Mouse (Mus musculus) embryonic facial prominence, embryonic 11.5 days (tissue): ENCODE results near the gene Snd1. TPM values are rescaled to one million over a fixed set of nuclear protein-coding genes. Genes with fewer than 3 reads are reported as not detected.

Experiments used
- ATAC-seq: fragments of 200-750 bp; cut with Nextera tagmentation; replicated peaks from 2 replicates; pipeline ENCODE4 v1.8.0; 2017; ENCODE audit warnings: low read depth; ENCODE audit not compliant: insufficient number of reproducible peaks, low FRiP score, low TSS enrichment
- DNase-seq: peaks from one replicate; pipeline ENCODE4 v3.0.0-alpha.2; 2015; ENCODE audit warnings: low spot score
- H3K27ac ChIP-seq: fragments of 300-500 bp; sonication (generic); replicated peaks from 2 replicates; pipeline ENCODE4 v1.5.1; 2014; ENCODE audit warnings: mild to moderate bottlenecking, low read depth, low read length, control low read depth
- H3K27me3 ChIP-seq: fragments of 300-500 bp; sonication (generic); 2 replicates; pipeline ENCODE4 v1.6.1; 2014; ENCODE audit warnings: mild to moderate bottlenecking, low read length, moderate library complexity, mixed read lengths; ENCODE audit not compliant: control insufficient read depth, insufficient read depth
- H3K36me3 ChIP-seq: fragments of 300-500 bp; sonication (generic); replicated peaks from 2 replicates; pipeline ENCODE4 v1.6.1; 2014; ENCODE audit warnings: low read depth, mild to moderate bottlenecking, low read length, moderate library complexity, mixed read lengths; ENCODE audit not compliant: control insufficient read depth, insufficient read depth
- H3K4me1 ChIP-seq: fragments of 300-500 bp; sonication (generic); 2 replicates; pipeline ENCODE4 v1.6.1; 2014; ENCODE audit warnings: low read length, mixed read lengths; ENCODE audit not compliant: control insufficient read depth, insufficient read depth
- H3K4me2 ChIP-seq: fragments of 300-500 bp; sonication (generic); 2 replicates; pipeline ENCODE4 v1.6.1; 2014; ENCODE audit warnings: low read depth, mild to moderate bottlenecking, control low read depth, low read length, moderate library complexity
- H3K4me3 ChIP-seq: fragments of 300-500 bp; sonication (generic); 2 replicates; pipeline ENCODE4 v1.5.1; 2014; ENCODE audit warnings: low read depth, low read length, control low read depth
- H3K9ac ChIP-seq: fragments of 300-500 bp; sonication (generic); replicated peaks from 2 replicates; pipeline ENCODE4 v1.6.1; 2014; ENCODE audit warnings: mild to moderate bottlenecking, control low read depth, low read length
- H3K9me3 ChIP-seq: fragments of 300-500 bp; sonication (generic); replicated peaks from 2 replicates; pipeline ENCODE4 v1.6.1; 2016; ENCODE audit warnings: mild to moderate bottlenecking, low read length, inconsistent platforms, mixed read lengths; ENCODE audit not compliant: control insufficient read depth
- WGBS: fragments of 180-500 bp; shearing (Covaris S2); extraction: QIAGEN DNeasy Blood & Tissue Kit; methylation state at CpG from one replicate; pipeline ENCODE4 v1.1.7; 2014; 5-methylcytosine and 5-hydroxymethylcytosine counted together
- polyA plus RNA-seq: library from polyadenylated mRNA; unstranded; fragments of >200 nt; fragmentation: Nextera tagmentation; extraction: Ambion mirVana; gene quantifications from 2 replicates; pipeline ENCODE4 v1.2.1, GENCODE M21; 2014

Gene Snd1
- polyA plus RNA-seq, 1 experiment from 2014 or later, result 92.6 TPM

- Histone ChIP-seq H3K4me1 (no peaks in the 10 kb centered on the region), H3K4me3 (no peak overlapping the region), H3K36me3 (no peaks in the 10 kb centered on the region; the same call in 1 of the 2 replicates)
Observed at GRCm38 (mm10) chr6:28826689-28827389, 351.9 kb downstream of the Snd1 start.

GRCm38 (mm10) chr6:28827565-28827964 lies 352.6 kb downstream of the Snd1 start:
- Histone ChIP-seq H3K4me3 (no peak overlapping the region), H3K9me3 (no peaks in the 10 kb centered on the region), H3K27ac (no peak overlapping the region), H3K9ac (no peak overlapping the region), H3K36me3 (no peaks in the 10 kb centered on the region; the same call in 1 of the 2 replicates), H3K4me2 (no peak overlapping the region), H3K4me1 (no peaks in the 10 kb centered on the region), H3K27me3 (peaks cover 17% of the 10 kb centered on the region)
- ATAC-seq (no peak), DNase-seq (no peak)
- WGBS, result 42% methylated on average over 3 of the region's 3 CpGs

More at GRCm38 (mm10) chr6:28826689-28827389, 351.9 kb downstream of the Snd1 start:
- no peaks in the 10 kb centered on the region for H3K9me3 ChIP-seq
- DNase-seq, result no peak
- H3K27me3 ChIP-seq, result peaks cover 17% of the 10 kb centered on the region
- H3K4me2 ChIP-seq, result no peak overlapping the region
- WGBS, result 78% methylated on average over 9 of the region's 9 CpGs
- H3K9ac ChIP-seq, result no peak overlapping the region
- no peak for ATAC-seq
- no peak overlapping the region for H3K27ac ChIP-seq

GRCm38 (mm10) chr6:28828593-28828992 lies 353.7 kb downstream of the Snd1 start:
- no peak for ATAC-seq
- H3K4me2 ChIP-seq, result no peak overlapping the region
- H3K36me3 ChIP-seq, result no peaks in the 10 kb centered on the region; the same call in 1 of the 2 replicates
- 48% methylated on average over 6 of the region's 6 CpGs for WGBS
- H3K9me3 ChIP-seq, result no peaks in the 10 kb centered on the region
- H3K4me1 ChIP-seq, result no peaks in the 10 kb centered on the region
- H3K27me3 ChIP-seq, result peaks cover 20% of the 10 kb centered on the region
- H3K4me3 ChIP-seq, result no peak overlapping the region
- DNase-seq, result no peak
- no peak overlapping the region for H3K9ac ChIP-seq
- H3K27ac ChIP-seq, result no peak overlapping the region

GRCm38 (mm10) chr6:28830306-28830705 lies 355.4 kb downstream of the Snd1 start:
- peaks cover 20% of the 10 kb centered on the region for H3K27me3 ChIP-seq

GRCm38 (mm10) chr6:28831011-28831853 lies 356.3 kb downstream of the Snd1 start, which contains the start of gene Lrrc4:
Gene Lrrc4 (minus strand): TSS chr6:28831747.
- H3K9me3 ChIP-seq, result no peaks in the 10 kb centered on the region
- no peak for ATAC-seq
- peak within 1 kb of the TSS; percentile 59 for H3K4me3 ChIP-seq
- WGBS, result 21% methylated on average over 27 of the region's 27 CpGs
- H3K4me1 ChIP-seq, result no peaks in the 10 kb centered on the region
- H3K27me3 ChIP-seq, result peaks cover 20% of the 10 kb centered on the region
- H3K27ac ChIP-seq, result 0 out of 2 replicates have a peak within 1 kb of the TSS, but pooled peaks have one; percentile 17
- DNase-seq, result peak; percentile 24
- H3K9ac ChIP-seq, result peak within 1 kb of the TSS; percentile 69
- no peaks in the 10 kb centered on the region; the same call in 1 of the 2 replicates for H3K36me3 ChIP-seq
- H3K4me2 ChIP-seq, result peak within 1 kb of the TSS; percentile 100

More at GRCm38 (mm10) chr6:28830306-28830705, 355.4 kb downstream of the Snd1 start:
- Histone ChIP-seq H3K4me2 (no peak overlapping the region), H3K9ac (no peak overlapping the region), H3K4me3 (no peak overlapping the region), H3K9me3 (no peaks in the 10 kb centered on the region), H3K4me1 (no peaks in the 10 kb centered on the region), H3K27ac (no peak overlapping the region), H3K36me3 (no peaks in the 10 kb centered on the region; the same call in 1 of the 2 replicates)
- WGBS, result 92% methylated on average over 12 of the region's 12 CpGs
- ATAC-seq, result no peak
- DNase-seq, result no peak

- Histone ChIP-seq H3K27me3 (peaks cover 20% of the 10 kb centered on the region), H3K27ac (0 out of 2 replicates have a peak overlapping the region, but pooled peaks have one; percentile 17), H3K36me3 (no peaks in the 10 kb centered on the region; the same call in 1 of the 2 replicates), H3K9me3 (no peaks in the 10 kb centered on the region), H3K4me3 (peak overlapping the region; percentile 59), H3K9ac (peak overlapping the region; percentile 69), H3K4me1 (no peaks in the 10 kb centered on the region), H3K4me2 (peak overlapping the region; percentile 100)
- WGBS, result under 1% methylated on average over 76 of the region's 82 CpGs
- ATAC-seq (peak; percentile 32; the same call in 1 of the 2 replicates), DNase-seq (peak; percentile 68)
Observed at GRCm38 (mm10) chr6:28831854-28832750, 357.2 kb downstream of the Snd1 start.

- no peaks in the 10 kb centered on the region; the same call in 1 of the 2 replicates for H3K36me3 ChIP-seq
- peak overlapping the region; percentile 69 for H3K9ac ChIP-seq
- no peaks in the 10 kb centered on the region for H3K9me3 ChIP-seq
- peak overlapping the region; percentile 100 for H3K4me2 ChIP-seq
- under 1% methylated on average over 55 of the region's 58 CpGs for whole genome bisulfite sequencing
- ATAC-seq (peak; percentile 77), DNase-seq (peak; percentile 70)
- peaks cover 20% of the 10 kb centered on the region for H3K27me3 ChIP-seq
- 0 out of 2 replicates have a peak overlapping the region, but pooled peaks have one; percentile 17 for H3K27ac ChIP-seq
- H3K4me3 ChIP-seq, result peak overlapping the region; percentile 59
- H3K4me1 ChIP-seq, result no peaks in the 10 kb centered on the region
Observed at GRCm38 (mm10) chr6:28832751-28833291, 357.9 kb downstream of the Snd1 start.
